Mouse (Mus musculus): ENCODE measurements at regions not wholly inside any gene's neighbourhood (a gene's known extent, or its start where the extent isn't known, plus 50 kb on each side); places are given as distances from the start of the nearest gene placed in this dataset.
A peak's percentile ranks its signal among the peaks of the same experiment; 100 is the strongest.

GRCm38 (mm10) chr9:47321106-47321789 lies 208.7 kb upstream of the Cadm1 start:
- Histone ChIP-seq H3K4me1 (replicated peaks; ENCODE audit: control insufficient read depth, insufficient read depth, low read length) (no peaks in the 10 kb centered on the region), H3K36me3 (ENCODE audit: control insufficient read depth, insufficient read depth, low read length) (no peaks in the 10 kb centered on the region), H3K9me3 (ENCODE audit: control insufficient read depth, low read length) (no peaks in the 10 kb centered on the region), H3K27ac (ENCODE audit: low read depth) (no peak overlapping the region), H3K4me3 (ENCODE audit: low read depth, low read length) (no peak overlapping the region), H3K4me2 (ENCODE audit: low read length) (no peak overlapping the region), H3K9ac (ENCODE audit: low read length) (no peak overlapping the region), H3K27me3 (replicated peaks; ENCODE audit: control insufficient read depth, insufficient read depth, low read length) (no peaks in the 10 kb centered on the region)
- no peak for DNase-seq (ENCODE audit: low spot score)
- peak; percentile 75; the same call in 1 of the 2 replicates for ATAC-seq (replicated peaks; ENCODE audit: low FRiP score, low TSS enrichment, low read depth)
- WGBS, result 78% methylated on average over 10 of the region's 10 CpGs

- H3K27ac ChIP-seq (ENCODE audit: low read depth), result no peak overlapping the region
- DNase-seq (ENCODE audit: low spot score) (no peak), ATAC-seq (replicated peaks; ENCODE audit: low FRiP score, low TSS enrichment, low read depth) (no peak)
- H3K4me2 ChIP-seq (ENCODE audit: low read length), result no peak overlapping the region
- no peaks in the 10 kb centered on the region for H3K27me3 ChIP-seq (replicated peaks; ENCODE audit: control insufficient read depth, insufficient read depth, low read length)
- no peak overlapping the region for H3K9ac ChIP-seq (ENCODE audit: low read length)
- WGBS, result 71% methylated on average over 5 of the region's 5 CpGs
- H3K4me3 ChIP-seq (ENCODE audit: low read depth, low read length), result no peak overlapping the region
- no peaks in the 10 kb centered on the region for H3K9me3 ChIP-seq (ENCODE audit: control insufficient read depth, low read length)
- no peaks in the 10 kb centered on the region for H3K36me3 ChIP-seq (ENCODE audit: control insufficient read depth, insufficient read depth, low read length)
- no peaks in the 10 kb centered on the region for H3K4me1 ChIP-seq (replicated peaks; ENCODE audit: control insufficient read depth, insufficient read depth, low read length)
Observed at GRCm38 (mm10) chr9:47322293-47322692, 207.7 kb upstream of the Cadm1 start.

GRCm38 (mm10) chr9:47323051-47323450 lies 206.9 kb upstream of the Cadm1 start:
- Histone ChIP-seq H3K9ac (ENCODE audit: low read length) (no peak overlapping the region), H3K27me3 (replicated peaks; ENCODE audit: control insufficient read depth, insufficient read depth, low read length) (no peaks in the 10 kb centered on the region), H3K4me1 (replicated peaks; ENCODE audit: control insufficient read depth, insufficient read depth, low read length) (no peaks in the 10 kb centered on the region), H3K27ac (ENCODE audit: low read depth) (no peak overlapping the region), H3K9me3 (ENCODE audit: control insufficient read depth, low read length) (no peaks in the 10 kb centered on the region), H3K36me3 (ENCODE audit: control insufficient read depth, insufficient read depth, low read length) (no peaks in the 10 kb centered on the region), H3K4me2 (ENCODE audit: low read length) (no peak overlapping the region), H3K4me3 (ENCODE audit: low read depth, low read length) (no peak overlapping the region)
- no peak for ATAC-seq (replicated peaks; ENCODE audit: low FRiP score, low TSS enrichment, low read depth)
- WGBS, result 67% methylated on average over 5 of the region's 5 CpGs
- DNase-seq (ENCODE audit: low spot score), result no peak

GRCm38 (mm10) chr9:47327575-47327974 lies 202.4 kb upstream of the Cadm1 start:
- H3K4me3 ChIP-seq (ENCODE audit: low read depth, low read length), result no peak overlapping the region
- no peak overlapping the region for H3K9ac ChIP-seq (ENCODE audit: low read length)
- WGBS, result 96% methylated on average over 2 of the region's 2 CpGs
- H3K9me3 ChIP-seq (ENCODE audit: control insufficient read depth, low read length), result no peaks in the 10 kb centered on the region
- no peaks in the 10 kb centered on the region for H3K36me3 ChIP-seq (ENCODE audit: control insufficient read depth, insufficient read depth, low read length)
- no peaks in the 10 kb centered on the region for H3K4me1 ChIP-seq (replicated peaks; ENCODE audit: control insufficient read depth, insufficient read depth, low read length)
- H3K27me3 ChIP-seq (replicated peaks; ENCODE audit: control insufficient read depth, insufficient read depth, low read length), result no peaks in the 10 kb centered on the region
- H3K27ac ChIP-seq (ENCODE audit: low read depth), result no peak overlapping the region
- ATAC-seq (replicated peaks; ENCODE audit: low FRiP score, low TSS enrichment, low read depth), result no peak
- no peak overlapping the region for H3K4me2 ChIP-seq (ENCODE audit: low read length)
- no peak for DNase-seq (ENCODE audit: low spot score)

- ATAC-seq (replicated peaks; ENCODE audit: low FRiP score, low TSS enrichment, low read depth), result no peak
- Histone ChIP-seq H3K4me2 (ENCODE audit: low read length) (no peak overlapping the region), H3K4me3 (ENCODE audit: low read depth, low read length) (no peak overlapping the region), H3K4me1 (replicated peaks; ENCODE audit: control insufficient read depth, insufficient read depth, low read length) (no peaks in the 10 kb centered on the region), H3K36me3 (ENCODE audit: control insufficient read depth, insufficient read depth, low read length) (no peaks in the 10 kb centered on the region), H3K9ac (ENCODE audit: low read length) (no peak overlapping the region), H3K9me3 (ENCODE audit: control insufficient read depth, low read length) (no peaks in the 10 kb centered on the region), H3K27ac (ENCODE audit: low read depth) (no peak overlapping the region), H3K27me3 (replicated peaks; ENCODE audit: control insufficient read depth, insufficient read depth, low read length) (no peaks in the 10 kb centered on the region)
- WGBS, result 49% methylated on average over 4 of the region's 4 CpGs
- DNase-seq (ENCODE audit: low spot score), result no peak
Observed at GRCm38 (mm10) chr9:47332929-47333328, 197.0 kb upstream of the Cadm1 start.

- H3K27me3 ChIP-seq (replicated peaks; ENCODE audit: control insufficient read depth, insufficient read depth, low read length), result no peaks in the 10 kb centered on the region
- WGBS, result 62% methylated on average over 4 of the region's 4 CpGs
- no peak overlapping the region for H3K9ac ChIP-seq (ENCODE audit: low read length)
- ATAC-seq (replicated peaks; ENCODE audit: low FRiP score, low TSS enrichment, low read depth) (no peak), DNase-seq (ENCODE audit: low spot score) (no peak)
- no peak overlapping the region for H3K27ac ChIP-seq (ENCODE audit: low read depth)
- H3K4me2 ChIP-seq (ENCODE audit: low read length), result no peak overlapping the region
- no peaks in the 10 kb centered on the region for H3K36me3 ChIP-seq (ENCODE audit: control insufficient read depth, insufficient read depth, low read length)
- H3K9me3 ChIP-seq (ENCODE audit: control insufficient read depth, low read length), result no peaks in the 10 kb centered on the region
- H3K4me3 ChIP-seq (ENCODE audit: low read depth, low read length), result no peak overlapping the region
- no peaks in the 10 kb centered on the region for H3K4me1 ChIP-seq (replicated peaks; ENCODE audit: control insufficient read depth, insufficient read depth, low read length)
Observed at GRCm38 (mm10) chr9:47338221-47338620, 191.8 kb upstream of the Cadm1 start.

GRCm38 (mm10) chr9:47346527-47347111 lies 183.4 kb upstream of the Cadm1 start:
- ATAC-seq (replicated peaks; ENCODE audit: low FRiP score, low TSS enrichment, low read depth), result no peak
- Histone ChIP-seq H3K36me3 (ENCODE audit: control insufficient read depth, insufficient read depth, low read length) (no peaks in the 10 kb centered on the region), H3K4me3 (ENCODE audit: low read depth, low read length) (no peak overlapping the region), H3K27me3 (replicated peaks; ENCODE audit: control insufficient read depth, insufficient read depth, low read length) (no peaks in the 10 kb centered on the region), H3K4me1 (replicated peaks; ENCODE audit: control insufficient read depth, insufficient read depth, low read length) (no peaks in the 10 kb centered on the region), H3K9ac (ENCODE audit: low read length) (no peak overlapping the region), H3K27ac (ENCODE audit: low read depth) (no peak overlapping the region), H3K9me3 (ENCODE audit: control insufficient read depth, low read length) (no peaks in the 10 kb centered on the region), H3K4me2 (ENCODE audit: low read length) (no peak overlapping the region)
- no peak for DNase-seq (ENCODE audit: low spot score)
- 84% methylated on average over 2 of the region's 2 CpGs for WGBS

GRCm38 (mm10) chr9:47350301-47350700 lies 179.7 kb upstream of the Cadm1 start:
- WGBS, result 77% methylated on average over 5 of the region's 5 CpGs
- Histone ChIP-seq H3K4me3 (ENCODE audit: low read depth, low read length) (no peak overlapping the region), H3K9me3 (ENCODE audit: control insufficient read depth, low read length) (no peaks in the 10 kb centered on the region), H3K27ac (ENCODE audit: low read depth) (no peak overlapping the region), H3K27me3 (replicated peaks; ENCODE audit: control insufficient read depth, insufficient read depth, low read length) (no peaks in the 10 kb centered on the region), H3K36me3 (ENCODE audit: control insufficient read depth, insufficient read depth, low read length) (no peaks in the 10 kb centered on the region), H3K4me2 (ENCODE audit: low read length) (no peak overlapping the region), H3K4me1 (replicated peaks; ENCODE audit: control insufficient read depth, insufficient read depth, low read length) (no peaks in the 10 kb centered on the region), H3K9ac (ENCODE audit: low read length) (no peak overlapping the region)
- no peak for ATAC-seq (replicated peaks; ENCODE audit: low FRiP score, low TSS enrichment, low read depth)
- no peak for DNase-seq (ENCODE audit: low spot score)

- no peak overlapping the region for H3K9ac ChIP-seq (ENCODE audit: low read length)
- no peak overlapping the region for H3K27ac ChIP-seq (ENCODE audit: low read depth)
- ATAC-seq (replicated peaks; ENCODE audit: low FRiP score, low TSS enrichment, low read depth), result no peak
- no peaks in the 10 kb centered on the region for H3K9me3 ChIP-seq (ENCODE audit: control insufficient read depth, low read length)
- no peaks in the 10 kb centered on the region for H3K4me1 ChIP-seq (replicated peaks; ENCODE audit: control insufficient read depth, insufficient read depth, low read length)
- H3K4me2 ChIP-seq (ENCODE audit: low read length), result no peak overlapping the region
- no peaks in the 10 kb centered on the region for H3K36me3 ChIP-seq (ENCODE audit: control insufficient read depth, insufficient read depth, low read length)
- DNase-seq (ENCODE audit: low spot score), result no peak
- H3K27me3 ChIP-seq (replicated peaks; ENCODE audit: control insufficient read depth, insufficient read depth, low read length), result no peaks in the 10 kb centered on the region
- WGBS, result 89% methylated on average over 6 of the region's 6 CpGs
- no peak overlapping the region for H3K4me3 ChIP-seq (ENCODE audit: low read depth, low read length)
Observed at GRCm38 (mm10) chr9:47351036-47351435, 178.9 kb upstream of the Cadm1 start.
